Mouse (Mus musculus): Measurements from ENCODE around the gene Clic3. TPM values are rescaled to one million over a fixed set of nuclear protein-coding genes. Genes with fewer than 3 reads are reported as not detected.
"Not testable (repeated sequence)": the region's sequence is repeated elsewhere in the genome, so short reads cannot be mapped to it uniquely, and the experiment has no call there.

The Clic3 gene
- 246 and 272 TPM in 2 replicates for polyA plus RNA-seq (2015; fragmentation: Nextera tagmentation; extraction: Ambion mirVana)

GRCm38 (mm10) chr2:25456205-25456953 lies at the start of gene Clic3:
Gene Clic3 (plus strand): TSS chr2:25456838.
- H3K36me3 ChIP-seq (ENCODE audit: control insufficient read depth, insufficient read depth, low read length) = peaks cover 3% of the 10 kb centered on the region; the same call in 1 of the 2 replicates
- TF ChIP-seq EP300 (optimal IDR thresholded peaks at IDR 0.05) (no peak), CTCF (IDR thresholded peaks at IDR 0.05; ENCODE audit: low read depth) (0 out of 2 replicates have a peak, but pooled peaks have one; percentile 8)
- no peak within 1 kb of the TSS; the same call in 1 of the 2 replicates for H3K4me3 ChIP-seq (ENCODE audit: low read depth, low read length)
- WGBS = 48% methylated on average over 14 of the region's 14 CpGs
- H3K27ac ChIP-seq (replicated peaks) = peak within 1 kb of the TSS; percentile 83
- peak within 1 kb of the TSS; percentile 32 for H3K4me2 ChIP-seq (replicated peaks; ENCODE audit: low read depth)
- H3K9me3 ChIP-seq (ENCODE audit: control insufficient read depth, low read length) = no peaks in the 10 kb centered on the region
- 0 out of 2 replicates have a peak within 1 kb of the TSS, but pooled peaks have one; percentile 18 for H3K9ac ChIP-seq (ENCODE audit: low read length)
- H3K27me3 ChIP-seq (ENCODE audit: control insufficient read depth, insufficient read depth, low read length) = no peaks in the 10 kb centered on the region
- peaks cover 11% of the 10 kb centered on the region for H3K4me1 ChIP-seq (replicated peaks; ENCODE audit: control insufficient read depth, insufficient read depth)
- DNase-seq (ENCODE audit: low spot score) (peak; percentile 86), ATAC-seq (ENCODE audit: low FRiP score, low TSS enrichment) (peak; percentile 58)

DNA sequence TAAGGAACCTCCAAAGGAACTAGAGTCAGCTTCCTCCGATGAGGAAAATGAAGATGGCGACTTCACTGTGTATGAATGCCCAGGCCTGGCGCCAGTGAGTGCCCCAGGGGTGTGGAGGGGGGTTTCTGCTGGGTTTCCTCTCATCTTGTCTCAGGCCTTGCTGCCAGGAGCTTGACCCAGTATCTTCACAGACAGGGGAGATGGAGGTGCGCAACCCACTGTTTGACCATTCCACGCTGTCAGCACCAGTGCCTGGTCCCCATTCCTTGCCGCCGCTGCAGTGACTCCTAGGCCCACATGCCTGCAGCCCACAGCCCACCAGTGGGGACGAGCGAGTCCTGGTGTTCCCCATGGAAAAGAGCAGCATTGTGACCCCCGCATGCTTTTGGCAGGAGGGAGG lies 47.7 kb upstream of the Clic3 start:
- H3K9ac ChIP-seq (ENCODE audit: low read length) = no peak overlapping the region
- DNase-seq (ENCODE audit: low spot score) (no peak), ATAC-seq (ENCODE audit: low FRiP score, low TSS enrichment) (no peak)
- WGBS = 85% methylated on average over 10 of the region's 10 CpGs
- no peak overlapping the region for H3K27ac ChIP-seq (replicated peaks)
- H3K36me3 ChIP-seq (ENCODE audit: control insufficient read depth, insufficient read depth, low read length) = peaks cover 3% of the 10 kb centered on the region; the same call in 1 of the 2 replicates
- no peaks in the 10 kb centered on the region for H3K4me1 ChIP-seq (replicated peaks; ENCODE audit: control insufficient read depth, insufficient read depth)
- H3K27me3 ChIP-seq (ENCODE audit: control insufficient read depth, insufficient read depth, low read length) = no peaks in the 10 kb centered on the region
- H3K9me3 ChIP-seq (ENCODE audit: control insufficient read depth, low read length) = no peaks in the 10 kb centered on the region
- H3K4me2 ChIP-seq (replicated peaks; ENCODE audit: low read depth) = no peak overlapping the region
- TF ChIP-seq CTCF (IDR thresholded peaks at IDR 0.05; ENCODE audit: low read depth) = no peak
- no peak for TF ChIP-seq EP300 (optimal IDR thresholded peaks at IDR 0.05)
- no peak overlapping the region for H3K4me3 ChIP-seq (ENCODE audit: low read depth, low read length)

- H3K9me3 ChIP-seq (ENCODE audit: control insufficient read depth, low read length); H3K4me1 ChIP-seq (replicated peaks; ENCODE audit: control insufficient read depth, insufficient read depth); H3K27me3 ChIP-seq (ENCODE audit: control insufficient read depth, insufficient read depth, low read length); H3K27ac ChIP-seq (replicated peaks); H3K36me3 ChIP-seq (ENCODE audit: control insufficient read depth, insufficient read depth, low read length); DNase-seq (ENCODE audit: low spot score); H3K9ac ChIP-seq (ENCODE audit: low read length); H3K4me3 ChIP-seq (ENCODE audit: low read depth, low read length); H3K4me2 ChIP-seq (replicated peaks; ENCODE audit: low read depth); ATAC-seq (ENCODE audit: low FRiP score, low TSS enrichment): not testable (repeated sequence)
- peak; percentile 53 for TF ChIP-seq CTCF (IDR thresholded peaks at IDR 0.05; ENCODE audit: low read depth)
Observed at GRCm38 (mm10) chr2:25413436-25413835, 43.2 kb upstream of the Clic3 start.

- no peak for ATAC-seq (ENCODE audit: low FRiP score, low TSS enrichment)
- no peak for TF ChIP-seq CTCF (IDR thresholded peaks at IDR 0.05; ENCODE audit: low read depth)
- TF ChIP-seq EP300 (optimal IDR thresholded peaks at IDR 0.05) = no peak
- no peak for DNase-seq (ENCODE audit: low spot score)
- no peak overlapping the region for H3K4me3 ChIP-seq (ENCODE audit: low read depth, low read length)
- WGBS = 17% methylated on average over 3 of the region's 3 CpGs
- no peaks in the 10 kb centered on the region for H3K36me3 ChIP-seq (ENCODE audit: control insufficient read depth, insufficient read depth, low read length)
- no peak overlapping the region for H3K9ac ChIP-seq (ENCODE audit: low read length)
- no peaks in the 10 kb centered on the region for H3K27me3 ChIP-seq (ENCODE audit: control insufficient read depth, insufficient read depth, low read length)
- H3K27ac ChIP-seq (replicated peaks) = no peak overlapping the region
- no peak overlapping the region for H3K4me2 ChIP-seq (replicated peaks; ENCODE audit: low read depth)
- H3K4me1 ChIP-seq (replicated peaks; ENCODE audit: control insufficient read depth, insufficient read depth) = no peaks in the 10 kb centered on the region
- H3K9me3 ChIP-seq (ENCODE audit: control insufficient read depth, low read length) = no peaks in the 10 kb centered on the region
Observed at GRCm38 (mm10) chr2:25417426-25417825, 39.2 kb upstream of the Clic3 start.

DNA sequence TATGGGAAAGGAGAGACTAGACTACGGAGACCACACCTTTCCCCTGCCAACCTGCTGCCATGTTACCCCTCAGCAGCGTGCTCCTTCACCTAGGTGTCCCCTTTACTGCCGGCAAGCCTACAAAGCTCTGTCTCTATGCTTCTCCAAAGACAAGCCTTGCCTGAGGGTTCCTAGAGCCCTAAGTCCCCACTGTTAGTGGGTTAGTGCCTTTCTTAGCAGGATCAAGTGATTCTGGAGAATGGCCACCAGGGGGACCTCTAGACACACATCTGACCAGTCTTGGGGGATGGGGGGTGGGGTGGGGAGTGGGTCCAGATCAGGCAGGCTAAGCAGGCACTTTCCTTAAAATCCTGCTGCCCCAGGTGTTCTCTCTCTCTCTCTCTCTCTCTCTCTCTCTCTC lies 34.7 kb upstream of the Clic3 start:
- no peak overlapping the region for H3K4me2 ChIP-seq (replicated peaks; ENCODE audit: low read depth)
- no peaks in the 10 kb centered on the region for H3K4me1 ChIP-seq (replicated peaks; ENCODE audit: control insufficient read depth, insufficient read depth)
- H3K9me3 ChIP-seq (ENCODE audit: control insufficient read depth, low read length) = no peaks in the 10 kb centered on the region
- no peaks in the 10 kb centered on the region for H3K27me3 ChIP-seq (ENCODE audit: control insufficient read depth, insufficient read depth, low read length)
- DNase-seq (ENCODE audit: low spot score) = peak; percentile 50
- H3K9ac ChIP-seq (ENCODE audit: low read length) = no peak overlapping the region
- no peaks in the 10 kb centered on the region for H3K36me3 ChIP-seq (ENCODE audit: control insufficient read depth, insufficient read depth, low read length)
- H3K4me3 ChIP-seq (ENCODE audit: low read depth, low read length) = no peak overlapping the region
- peak; percentile 77 for TF ChIP-seq CTCF (IDR thresholded peaks at IDR 0.05; ENCODE audit: low read depth)
- TF ChIP-seq EP300 (optimal IDR thresholded peaks at IDR 0.05) = no peak
- 0 out of 2 replicates have a peak, but pooled peaks have one; percentile 21 for ATAC-seq (ENCODE audit: low FRiP score, low TSS enrichment)
- WGBS = 27% methylated on average over 3 of the region's 3 CpGs
- H3K27ac ChIP-seq (replicated peaks) = no peak overlapping the region

Data from stomach, postnatal 0 days (tissue).